Mouse (Mus musculus) adipose tissue, adult 10 weeks (tissue): ENCODE results near the gene Rpusd3. TPM values are rescaled to one million over a fixed set of nuclear protein-coding genes. Genes with fewer than 3 reads are reported as not detected.

Source experiments
- polyA plus RNA-seq: library from polyadenylated mRNA; stranded (reverse); fragments of 350-450 nt; fragmentation: Illumina TruSeq; extraction: RNeasy Lipid Tissue Mini Kit (QIAGEN cat#74804); gene quantifications from one replicate; pipeline ENCODE4 v1.2.3, GENCODE M21; 2014; ENCODE audit warnings: low read depth, low replicate concordance

Rpusd3 gene
- 27.3 TPM for polyA plus RNA-seq

DNA sequence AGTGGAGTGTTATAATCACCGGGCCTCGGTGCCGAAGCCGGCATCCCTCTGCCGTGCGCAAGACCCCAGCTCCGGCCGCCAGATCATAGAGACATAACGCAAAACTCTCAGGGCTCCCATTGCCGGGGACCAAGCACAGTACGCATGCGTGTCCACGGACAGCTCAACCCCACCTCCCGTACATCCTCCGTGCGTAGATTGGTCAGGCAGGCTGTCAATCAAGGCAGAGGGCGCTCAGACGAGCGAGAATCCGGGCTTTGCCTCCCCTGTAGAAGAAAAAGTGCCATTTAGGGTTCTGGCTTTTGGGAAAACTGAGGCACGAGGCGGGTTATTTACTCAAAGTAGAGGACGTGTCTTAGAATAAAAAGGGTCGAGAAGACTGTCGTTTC lies at the start of gene Rpusd3:
Gene Rpusd3, minus strand, starts transcription at position 142 of the 389 bp plus-strand sequence.

DNA sequence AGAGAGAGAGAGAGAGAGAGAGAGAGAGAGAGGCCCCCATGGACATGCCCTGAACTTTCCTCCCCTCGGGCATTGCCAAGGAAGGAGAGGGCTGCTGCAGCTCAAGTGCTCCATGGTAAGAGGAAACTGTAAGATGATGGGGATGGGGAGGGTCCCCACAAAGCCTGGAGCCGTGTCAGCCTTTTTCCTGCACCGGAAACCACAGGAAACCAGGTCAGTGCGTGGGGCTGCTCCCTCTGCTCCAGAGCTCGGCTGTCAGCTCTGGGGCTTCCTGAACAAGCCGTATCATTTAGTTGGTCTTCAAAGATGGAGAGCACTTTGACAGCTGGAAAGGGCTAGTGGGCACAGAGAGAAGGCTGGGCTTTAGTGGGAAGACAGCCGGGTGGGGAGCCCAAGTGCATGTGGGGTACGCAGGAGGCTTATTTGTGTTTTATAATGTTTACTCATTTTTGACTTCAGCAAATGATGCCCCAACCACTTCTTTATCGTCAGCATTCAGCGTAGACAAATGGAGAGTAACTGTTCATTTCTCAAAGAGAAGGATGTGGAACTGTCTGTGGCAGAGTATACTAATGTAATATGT lies 38.9 kb upstream of the Rpusd3 start, which contains the start of gene Il17re:
Gene Il17re, plus strand, starts transcription at position 533 of the 583 bp plus-strand sequence.

GRCm38 (mm10) chr6:113442442-113443090 lies 23.4 kb upstream of the Rpusd3 start, which contains the start of gene Jagn1:
Gene Jagn1, plus strand, starts transcription at chr6:113442569.

DNA sequence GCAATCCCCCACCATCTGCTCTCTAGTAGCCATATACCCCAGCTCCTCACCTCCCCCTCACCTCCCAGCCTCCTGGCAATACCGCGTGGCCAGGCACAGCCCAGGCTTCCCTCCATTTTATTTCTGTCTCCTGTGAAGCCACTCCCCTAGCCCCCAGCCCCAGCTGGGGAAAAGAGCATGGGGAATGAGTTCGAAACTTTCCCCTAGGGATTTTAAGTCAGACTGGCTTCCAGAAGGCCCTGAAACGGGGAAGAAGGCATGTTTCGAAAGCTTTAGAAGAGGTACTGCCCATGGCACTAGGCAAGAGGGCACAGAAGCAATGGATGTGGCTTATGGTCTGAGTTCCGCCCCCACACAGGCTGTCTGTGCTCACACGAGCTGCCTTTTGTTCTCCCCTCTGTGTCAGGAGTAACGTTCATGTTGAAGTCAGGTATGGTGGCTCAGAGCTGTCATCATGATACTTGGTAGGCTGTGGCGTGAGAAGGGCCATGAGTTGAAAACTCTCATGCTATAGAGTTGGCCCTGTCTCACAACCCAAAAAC lies 16.6 kb upstream of the Rpusd3 start, which contains the start of gene Cidec:
Gene Cidec, minus strand, starts transcription at position 97 of the 542 bp plus-strand sequence.

GRCm38 (mm10) chr6:113388960-113389359 lies 30.2 kb downstream of the Rpusd3 start, which contains the start of gene Ttll3:
Gene Ttll3, plus strand, starts transcription at chr6:113389260.

DNA sequence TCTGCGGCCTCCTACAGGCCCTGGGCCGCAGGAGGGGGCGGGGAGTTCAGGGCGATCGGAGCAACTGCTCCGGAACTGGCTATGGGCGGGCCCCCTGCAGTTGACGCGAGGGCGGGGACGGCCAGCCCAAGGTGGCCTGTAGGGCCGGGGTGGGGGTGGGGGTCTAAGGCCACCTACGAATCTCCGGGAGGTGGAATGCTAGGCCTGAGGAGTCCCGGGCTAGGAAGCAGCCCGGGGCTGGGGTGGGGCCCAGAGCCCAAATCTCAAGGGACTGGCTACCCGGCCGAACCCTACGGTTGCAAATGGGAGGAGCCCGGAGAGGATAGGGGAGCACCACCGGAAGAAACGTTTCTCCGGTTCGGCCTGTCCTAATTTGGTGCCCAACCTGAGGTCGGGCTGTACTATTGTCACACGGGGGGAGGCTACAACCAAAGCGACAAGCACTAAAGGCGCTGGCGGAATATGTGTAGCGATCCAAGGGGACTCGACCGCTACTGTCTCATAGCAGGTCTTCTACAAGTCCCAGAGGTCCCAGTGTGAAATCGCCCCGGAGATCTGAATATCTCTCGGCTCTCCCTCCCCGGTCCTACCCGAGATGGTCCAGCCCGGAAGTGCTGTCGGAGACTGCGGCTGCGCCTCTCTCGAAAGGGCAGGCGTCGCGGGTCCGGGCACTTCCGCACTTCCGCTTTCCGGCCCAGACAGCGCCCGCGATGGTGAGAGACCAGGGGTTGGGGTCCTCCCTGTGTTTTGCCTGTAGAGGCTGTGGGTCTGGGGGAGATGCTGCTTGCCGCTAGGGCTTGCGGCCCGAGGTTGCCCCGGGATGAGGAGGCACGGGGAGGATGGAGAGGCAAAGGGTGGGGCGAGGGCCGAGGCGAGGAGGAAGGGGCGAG lies 41.4 kb downstream of the Rpusd3 start, which contains the start of the genes Tada3 and Arpc4:
Gene Tada3, minus strand, starts transcription at position 388 of the 890 bp plus-strand sequence.
Gene Arpc4, plus strand, starts transcription at position 620 of the 890 bp plus-strand sequence.

Other genes starting within 250 kb of the Rpusd3 start
- 0.55 TPM for gene Lhfpl4, start 224.0 kb downstream of the Rpusd3 start, polyA plus RNA-seq
- 18.7 TPM for gene Mtmr14, start 181.5 kb downstream of the Rpusd3 start, polyA plus RNA-seq
- not detected for gene Cpne9, start 137.0 kb downstream of the Rpusd3 start, polyA plus RNA-seq
- gene Brpf1, start 112.2 kb downstream of the Rpusd3 start, polyA plus RNA-seq = 21.9 TPM
- gene Ogg1, start 92.4 kb downstream of the Rpusd3 start, polyA plus RNA-seq = 13.8 TPM
- gene Camk1, start 75.4 kb downstream of the Rpusd3 start, polyA plus RNA-seq = 62.0 TPM
- 31.6 TPM for gene Tada3, start 41.5 kb downstream of the Rpusd3 start, polyA plus RNA-seq
- 109 TPM for gene Arpc4, start 41.2 kb downstream of the Rpusd3 start, polyA plus RNA-seq
- gene Ttll3, start 30.1 kb downstream of the Rpusd3 start, polyA plus RNA-seq = 8.6 TPM
- 1,142 TPM for gene Cidec, start 16.4 kb upstream of the Rpusd3 start, polyA plus RNA-seq
- 50.6 TPM for gene Jagn1, start 23.2 kb upstream of the Rpusd3 start, polyA plus RNA-seq
- 10.4 TPM for gene Il17re, start 39.1 kb upstream of the Rpusd3 start, polyA plus RNA-seq
- gene Il17rc, start 52.1 kb upstream of the Rpusd3 start, polyA plus RNA-seq = 22.4 TPM
- gene Creld1, start 64.0 kb upstream of the Rpusd3 start, polyA plus RNA-seq = 41.7 TPM
- gene Prrt3, start 82.6 kb upstream of the Rpusd3 start, polyA plus RNA-seq = not detected
- gene Emc3, start 112.3 kb upstream of the Rpusd3 start, polyA plus RNA-seq = 68.1 TPM
- gene Fancd2, start 112.3 kb upstream of the Rpusd3 start, polyA plus RNA-seq = 1.2 TPM
- gene Fancd2os, start 181.4 kb upstream of the Rpusd3 start, polyA plus RNA-seq = 1.1 TPM
- 147 TPM for gene Brk1, start 185.4 kb upstream of the Rpusd3 start, polyA plus RNA-seq
- gene Vhl, start 204.6 kb upstream of the Rpusd3 start, polyA plus RNA-seq = 27.4 TPM
- 39.1 TPM for gene Irak2, start 219.1 kb upstream of the Rpusd3 start, polyA plus RNA-seq